Mouse (Mus musculus): ENCODE results near the gene Med12.

Gene Med12

DNA sequence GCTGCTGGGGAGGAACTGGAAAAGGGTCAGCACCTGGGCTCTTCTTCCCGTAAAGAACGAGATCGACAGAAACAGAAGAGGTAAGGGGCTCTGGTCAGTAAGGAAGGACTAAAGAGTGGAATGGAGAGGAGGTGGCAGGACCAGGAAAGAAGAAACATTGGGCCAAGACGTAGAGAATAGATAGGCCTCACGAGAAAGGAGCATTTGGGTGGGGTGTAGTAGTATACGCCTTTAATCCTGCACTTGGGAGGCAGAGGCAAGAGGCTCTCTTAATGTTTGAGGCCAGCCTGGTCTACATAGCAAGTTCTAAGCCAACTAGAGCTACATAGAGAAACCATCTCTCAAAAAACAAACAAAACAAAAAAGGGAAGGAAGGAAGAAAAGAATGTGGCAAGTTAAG, 14.6 kb downstream of the Med12 start:
- Histone ChIP-seq H3K27me3 (ENCODE audit: insufficient read depth, low read length) (no peaks in the 10 kb centered on the region), H3K36me3 (ENCODE audit: insufficient read depth, low read length) (peaks cover 99% of the 10 kb centered on the region), H3K9me3 (ENCODE audit: low read length) (no peaks in the 10 kb centered on the region), H3K4me3 (replicated peaks; ENCODE audit: low read length) (no peak overlapping the region), H3K4me1 (replicated peaks; ENCODE audit: low read depth, low read length) (no peaks in the 10 kb centered on the region)
- TF ChIP-seq NANOG (IDR thresholded peaks at IDR 0.05; ENCODE audit: borderline replicate concordance, low read length), result no peak
- no peak for TF ChIP-seq CTCF (conservative IDR thresholded peaks at IDR 0.05; ENCODE audit: low read length)

DNA sequence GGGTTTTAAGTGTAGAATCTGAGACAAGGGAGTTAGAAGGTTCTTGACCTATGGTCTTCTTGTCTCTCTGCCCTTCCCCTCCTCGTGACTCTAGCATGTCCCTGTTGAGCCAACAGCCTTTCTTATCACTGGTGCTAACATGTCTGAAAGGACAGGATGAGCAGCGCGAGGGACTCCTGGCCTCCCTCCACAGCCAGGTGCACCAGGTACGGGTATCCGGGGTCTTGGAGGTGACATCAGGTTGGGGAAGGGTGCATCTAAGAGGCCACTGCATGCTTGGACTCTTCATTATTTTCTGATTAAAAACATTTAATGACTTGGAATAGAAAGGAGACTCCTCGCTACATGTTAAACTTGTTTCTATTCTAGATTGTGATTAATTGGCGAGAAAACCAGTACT, 15.2 kb downstream of the Med12 start:
- Histone ChIP-seq H3K9me3 (ENCODE audit: low read length) (no peaks in the 10 kb centered on the region), H3K36me3 (ENCODE audit: insufficient read depth, low read length) (peaks cover 99% of the 10 kb centered on the region), H3K27me3 (ENCODE audit: insufficient read depth, low read length) (no peaks in the 10 kb centered on the region), H3K4me1 (replicated peaks; ENCODE audit: low read depth, low read length) (no peaks in the 10 kb centered on the region), H3K4me3 (replicated peaks; ENCODE audit: low read length) (no peak overlapping the region)
- TF ChIP-seq NANOG (IDR thresholded peaks at IDR 0.05; ENCODE audit: borderline replicate concordance, low read length), result no peak
- no peak for TF ChIP-seq POU5F1 (IDR thresholded peaks at IDR 0.05; ENCODE audit: borderline replicate concordance, low read length)
- no peak for TF ChIP-seq CTCF (conservative IDR thresholded peaks at IDR 0.05; ENCODE audit: low read length)

DNA sequence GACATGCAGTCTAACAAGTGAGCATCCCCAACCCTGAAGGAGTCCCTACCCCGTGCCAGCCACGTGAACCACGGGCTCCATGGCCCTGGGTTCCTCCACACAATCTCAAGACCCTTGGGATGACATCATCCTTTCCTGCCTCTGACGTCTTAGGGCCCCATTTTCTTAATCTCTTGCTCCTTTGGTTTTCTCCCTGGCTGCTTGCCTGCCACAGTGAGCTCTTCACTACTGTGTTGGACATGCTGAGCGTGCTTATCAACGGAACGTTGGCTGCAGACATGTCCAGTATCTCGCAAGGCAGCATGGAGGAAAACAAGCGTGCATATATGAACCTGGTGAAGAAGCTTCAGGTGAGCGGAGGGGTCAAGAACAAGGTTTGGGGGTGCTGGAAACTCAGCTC, 16.3 kb downstream of the Med12 start:
- Histone ChIP-seq H3K36me3 (ENCODE audit: insufficient read depth, low read length) (peaks cover 99% of the 10 kb centered on the region), H3K4me1 (replicated peaks; ENCODE audit: low read depth, low read length) (no peaks in the 10 kb centered on the region)

DNA sequence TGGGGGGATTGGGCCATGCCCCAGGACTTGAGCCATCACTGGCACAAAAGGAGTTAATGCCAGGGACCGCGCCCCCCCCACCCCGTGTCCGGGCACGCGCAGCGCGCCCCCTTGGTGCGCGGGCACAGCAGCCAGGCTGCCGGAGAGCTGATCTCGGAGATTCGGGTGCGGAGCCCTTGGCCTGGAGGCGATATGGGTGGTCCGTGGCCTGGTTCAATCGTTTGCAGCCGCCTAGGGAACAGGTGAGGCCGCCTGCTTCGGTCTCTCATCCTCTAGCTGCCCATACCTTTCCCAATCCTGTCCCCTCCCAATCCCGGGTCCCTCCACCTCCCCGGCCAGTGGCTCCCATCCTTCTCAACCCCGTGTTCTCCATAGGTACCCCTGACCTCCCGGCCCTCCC, 25.2 kb downstream of the Med12 start, which contains the start of gene Nlgn3:
Gene Nlgn3, plus strand, starts transcription at position 114 of the 400 bp plus-strand sequence.
- TF ChIP-seq NANOG (IDR thresholded peaks at IDR 0.05; ENCODE audit: borderline replicate concordance, low read length) (no peak), POU5F1 (IDR thresholded peaks at IDR 0.05; ENCODE audit: borderline replicate concordance, low read length) (no peak), CTCF (conservative IDR thresholded peaks at IDR 0.05; ENCODE audit: low read length) (no peak)
- Histone ChIP-seq H3K4me1 (replicated peaks; ENCODE audit: low read depth, low read length) (peaks cover 38% of the 10 kb centered on the region), H3K9me3 (ENCODE audit: low read length) (no peaks in the 10 kb centered on the region), H3K36me3 (ENCODE audit: insufficient read depth, low read length) (peaks cover 36% of the 10 kb centered on the region), H3K27me3 (ENCODE audit: insufficient read depth, low read length) (peaks cover 12% of the 10 kb centered on the region; the same call in 1 of the 2 replicates), H3K4me3 (replicated peaks; ENCODE audit: low read length) (peak within 1 kb of the TSS; percentile 49)

More for the DNA sequence above, 16.3 kb downstream of the Med12 start:
- Histone ChIP-seq H3K4me3 (replicated peaks; ENCODE audit: low read length) (no peak overlapping the region), H3K27me3 (ENCODE audit: insufficient read depth, low read length) (no peaks in the 10 kb centered on the region), H3K9me3 (ENCODE audit: low read length) (no peaks in the 10 kb centered on the region)
- TF ChIP-seq POU5F1 (IDR thresholded peaks at IDR 0.05; ENCODE audit: borderline replicate concordance, low read length), result no peak
- no peak for TF ChIP-seq CTCF (conservative IDR thresholded peaks at IDR 0.05; ENCODE audit: low read length)
- TF ChIP-seq NANOG (IDR thresholded peaks at IDR 0.05; ENCODE audit: borderline replicate concordance, low read length), result no peak

DNA sequence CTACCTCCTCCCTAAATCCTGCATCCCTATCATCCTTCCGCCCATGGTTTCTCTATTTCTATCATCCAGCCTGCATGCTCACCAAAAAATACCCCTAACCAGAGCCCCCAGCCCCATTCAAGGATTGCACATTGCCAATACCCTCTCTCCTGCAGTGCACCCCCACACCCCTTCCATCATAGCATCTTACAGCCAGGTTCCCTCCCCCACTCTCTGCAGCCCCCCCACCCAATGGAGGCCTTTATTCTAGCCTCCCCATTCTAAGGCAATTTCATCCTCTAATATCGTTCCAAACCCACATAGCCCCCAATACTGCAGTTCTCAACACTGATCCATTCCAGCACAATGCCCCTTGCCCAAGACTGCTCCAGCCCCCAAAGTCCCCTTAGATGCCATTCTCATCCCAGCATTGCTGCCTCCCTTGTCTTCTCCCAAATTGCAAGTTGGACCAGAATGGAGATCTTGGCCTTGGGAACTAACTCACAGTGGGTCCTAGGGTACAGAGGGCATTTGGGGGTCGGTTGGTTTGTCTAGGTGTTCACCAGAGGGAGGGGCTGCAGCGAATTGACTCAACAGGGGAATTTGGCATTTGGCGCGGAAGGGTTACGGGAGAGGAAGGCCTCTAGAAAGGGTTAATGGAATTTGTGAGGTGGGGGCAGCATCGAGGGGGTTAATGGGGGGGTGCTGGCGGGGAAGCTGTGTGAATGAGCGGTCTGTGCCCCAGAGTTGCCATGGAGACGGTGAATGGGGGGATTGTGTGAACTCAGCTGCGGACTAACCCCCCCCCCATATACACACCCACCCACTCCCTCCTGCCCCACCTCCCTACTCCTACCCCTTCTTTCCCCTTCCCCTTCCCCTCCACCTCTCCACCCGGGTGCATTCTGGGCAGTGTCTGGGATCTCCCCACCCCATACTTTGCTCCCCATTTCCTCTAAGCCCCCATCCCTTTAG, 25.9 kb downstream of the Med12 start:
- Histone ChIP-seq H3K4me3 (replicated peaks; ENCODE audit: low read length) (peak overlapping the region; percentile 49), H3K36me3 (ENCODE audit: insufficient read depth, low read length) (peaks cover 29% of the 10 kb centered on the region), H3K4me1 (replicated peaks; ENCODE audit: low read depth, low read length) (peaks cover 45% of the 10 kb centered on the region), H3K27me3 (ENCODE audit: insufficient read depth, low read length) (peaks cover 12% of the 10 kb centered on the region; the same call in 1 of the 2 replicates), H3K9me3 (ENCODE audit: low read length) (no peaks in the 10 kb centered on the region)
- TF ChIP-seq CTCF (conservative IDR thresholded peaks at IDR 0.05; ENCODE audit: low read length) (no peak), NANOG (IDR thresholded peaks at IDR 0.05; ENCODE audit: borderline replicate concordance, low read length) (no peak), POU5F1 (IDR thresholded peaks at IDR 0.05; ENCODE audit: borderline replicate concordance, low read length) (no peak)

DNA sequence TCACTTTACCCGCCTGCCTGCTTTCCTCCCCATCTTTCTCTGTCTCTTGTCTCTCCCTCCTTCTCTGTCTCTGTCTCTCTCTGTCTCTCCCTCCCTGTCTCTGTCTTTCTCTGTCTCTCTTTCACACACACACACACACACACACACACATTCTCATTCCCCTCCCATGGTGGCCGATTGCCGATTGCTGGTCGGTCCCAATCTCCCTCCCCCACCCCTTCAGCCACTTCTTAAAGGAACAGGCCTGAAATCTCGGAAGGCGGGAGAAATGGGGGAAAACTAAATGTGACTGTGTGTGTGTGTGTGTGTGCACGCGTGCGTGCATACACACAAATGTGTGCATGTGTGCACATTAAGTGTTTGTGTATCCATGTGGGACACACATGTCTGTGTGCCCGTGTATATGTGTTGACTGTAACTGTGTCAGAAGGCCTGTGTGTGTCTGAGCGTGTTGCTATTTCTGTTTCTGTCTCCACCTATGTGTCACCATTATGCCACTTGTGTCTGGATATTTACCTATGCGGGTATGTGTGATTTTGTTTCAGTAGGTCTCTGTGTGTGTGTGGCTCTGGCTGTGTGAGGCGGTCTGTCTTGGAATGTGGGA, 26.7 kb downstream of the Med12 start:
- peaks cover 45% of the 10 kb centered on the region for H3K4me1 ChIP-seq (replicated peaks; ENCODE audit: low read depth, low read length)
- no peaks in the 10 kb centered on the region for H3K9me3 ChIP-seq (ENCODE audit: low read length)
- peaks cover 12% of the 10 kb centered on the region; the same call in 1 of the 2 replicates for H3K27me3 ChIP-seq (ENCODE audit: insufficient read depth, low read length)
- TF ChIP-seq CTCF (conservative IDR thresholded peaks at IDR 0.05; ENCODE audit: low read length) (no peak), NANOG (IDR thresholded peaks at IDR 0.05; ENCODE audit: borderline replicate concordance, low read length) (no peak), POU5F1 (IDR thresholded peaks at IDR 0.05; ENCODE audit: borderline replicate concordance, low read length) (no peak)
- no peak overlapping the region for H3K4me3 ChIP-seq (replicated peaks; ENCODE audit: low read length)
- H3K36me3 ChIP-seq (ENCODE audit: insufficient read depth, low read length), result peaks cover 22% of the 10 kb centered on the region

DNA sequence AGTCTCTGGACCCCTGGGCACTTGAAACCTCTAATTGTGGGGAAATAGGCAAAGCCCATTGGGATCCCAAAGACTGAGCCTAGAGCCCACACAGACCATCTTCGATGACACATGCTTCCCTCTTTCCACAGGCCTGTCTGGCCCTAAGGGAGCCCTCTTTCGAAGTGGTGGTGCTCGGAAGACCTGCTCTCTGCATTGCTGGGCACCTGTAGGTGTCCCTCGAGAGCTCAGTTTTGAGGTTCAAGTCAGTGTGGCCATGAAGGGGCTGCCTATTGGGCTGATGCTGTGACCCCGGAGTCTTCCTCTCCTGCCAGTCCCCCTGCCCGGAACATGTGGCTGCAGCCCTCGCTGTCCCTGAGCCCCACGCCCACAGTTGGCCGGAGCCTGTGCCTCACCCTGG, 27.8 kb downstream of the Med12 start:
- Histone ChIP-seq H3K4me3 (replicated peaks; ENCODE audit: low read length) (no peak overlapping the region), H3K9me3 (ENCODE audit: low read length) (no peaks in the 10 kb centered on the region), H3K36me3 (ENCODE audit: insufficient read depth, low read length) (peaks cover 11% of the 10 kb centered on the region), H3K4me1 (replicated peaks; ENCODE audit: low read depth, low read length) (peaks cover 45% of the 10 kb centered on the region), H3K27me3 (ENCODE audit: insufficient read depth, low read length) (peaks cover 15% of the 10 kb centered on the region; the same call in 1 of the 2 replicates)
- TF ChIP-seq NANOG (IDR thresholded peaks at IDR 0.05; ENCODE audit: borderline replicate concordance, low read length) (no peak), POU5F1 (IDR thresholded peaks at IDR 0.05; ENCODE audit: borderline replicate concordance, low read length) (no peak), CTCF (conservative IDR thresholded peaks at IDR 0.05; ENCODE audit: low read length) (no peak)

DNA sequence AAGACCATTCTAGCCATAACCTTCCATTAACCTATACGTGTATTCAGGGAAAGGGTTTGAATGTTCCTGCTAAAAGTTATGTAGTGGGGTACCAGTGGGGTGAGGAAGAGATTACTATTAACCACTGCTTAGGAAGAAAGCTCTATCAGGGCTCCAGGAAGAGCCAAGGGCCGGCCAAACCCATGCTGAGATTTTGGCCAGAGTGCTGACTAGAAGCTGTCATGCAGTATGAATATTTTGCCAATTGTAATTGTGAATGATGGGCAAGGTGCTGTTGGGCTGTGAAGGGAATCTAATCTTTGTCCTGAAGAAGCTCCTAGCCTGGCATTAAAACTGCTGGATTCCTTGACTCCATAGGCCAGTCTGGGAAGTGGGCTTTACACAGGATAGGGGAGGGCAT, 30.8 kb downstream of the Med12 start:
- Histone ChIP-seq H3K9me3 (ENCODE audit: low read length) (no peaks in the 10 kb centered on the region), H3K4me3 (replicated peaks; ENCODE audit: low read length) (no peak overlapping the region), H3K36me3 (ENCODE audit: insufficient read depth, low read length) (no peaks in the 10 kb centered on the region), H3K4me1 (replicated peaks; ENCODE audit: low read depth, low read length) (peaks cover 41% of the 10 kb centered on the region), H3K27me3 (ENCODE audit: insufficient read depth, low read length) (peaks cover 15% of the 10 kb centered on the region; the same call in 1 of the 2 replicates)
- TF ChIP-seq POU5F1 (IDR thresholded peaks at IDR 0.05; ENCODE audit: borderline replicate concordance, low read length), result no peak
- no peak for TF ChIP-seq NANOG (IDR thresholded peaks at IDR 0.05; ENCODE audit: borderline replicate concordance, low read length)
- no peak for TF ChIP-seq CTCF (conservative IDR thresholded peaks at IDR 0.05; ENCODE audit: low read length)

Measured in E14TG2a.4 (cell line).